Mouse (Mus musculus): ENCODE measurements around the gene Msh4.

The Msh4 gene

GRCm38 (mm10) chr3:153906136-153906871 lies at the start of gene Msh4:
TSS of gene Msh4 (minus strand) at chr3:153906138.
- no peak for DNase-seq (ENCODE audit: low read depth)

- DNase-seq (ENCODE audit: low read depth): no peak
These were observed 42.2 kb upstream of the Msh4 start for GRCm38 (mm10) chr3:153948176-153948575.

- no peak for DNase-seq (ENCODE audit: low read depth)
These were observed 41.3 kb upstream of the Msh4 start for GRCm38 (mm10) chr3:153947271-153947670.

DNA sequence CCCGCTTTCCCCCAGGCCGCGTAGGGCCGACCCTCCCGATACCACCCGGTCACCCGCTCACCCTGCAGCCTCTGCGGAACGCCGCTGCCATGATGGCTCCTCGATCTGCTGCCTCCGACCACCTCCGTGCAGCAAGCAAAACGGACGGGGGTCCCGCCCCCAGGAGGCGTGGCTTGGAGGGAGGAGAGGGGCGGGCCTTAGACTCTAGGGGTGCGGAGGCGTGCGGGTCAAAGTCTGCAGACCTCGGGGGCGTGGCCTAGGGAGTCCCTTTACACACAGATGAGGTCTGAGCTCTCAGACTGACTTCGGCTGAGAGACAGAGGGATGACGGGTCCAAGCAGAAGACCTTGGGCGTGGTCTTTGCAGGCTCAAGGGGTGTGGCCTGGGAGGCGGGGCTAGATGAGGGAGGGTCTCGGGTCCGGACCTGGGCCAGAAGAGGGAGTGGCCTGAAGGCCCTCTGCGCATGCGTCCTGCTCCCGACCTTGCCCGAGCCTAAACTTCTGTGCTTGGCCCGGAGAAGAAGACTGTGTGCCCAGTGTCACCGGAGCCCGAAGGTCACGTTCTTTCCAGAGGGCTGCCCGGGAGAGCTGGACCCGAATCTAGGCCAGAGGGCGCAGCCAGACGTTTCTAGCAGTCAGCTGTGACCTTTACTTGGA lies 38.5 kb upstream of the Msh4 start, which contains the start of gene Acadm:
TSS of gene Acadm (minus strand) at position 298 of the 656 bp plus-strand sequence.
- DNase-seq (ENCODE audit: low read depth): peak; percentile 96

- no peak for DNase-seq (ENCODE audit: low read depth)
These were observed 38.0 kb upstream of the Msh4 start for GRCm38 (mm10) chr3:153943901-153944334.

GRCm38 (mm10) chr3:153943003-153943640 lies 37.2 kb upstream of the Msh4 start:
- no peak for DNase-seq (ENCODE audit: low read depth)

DNA sequence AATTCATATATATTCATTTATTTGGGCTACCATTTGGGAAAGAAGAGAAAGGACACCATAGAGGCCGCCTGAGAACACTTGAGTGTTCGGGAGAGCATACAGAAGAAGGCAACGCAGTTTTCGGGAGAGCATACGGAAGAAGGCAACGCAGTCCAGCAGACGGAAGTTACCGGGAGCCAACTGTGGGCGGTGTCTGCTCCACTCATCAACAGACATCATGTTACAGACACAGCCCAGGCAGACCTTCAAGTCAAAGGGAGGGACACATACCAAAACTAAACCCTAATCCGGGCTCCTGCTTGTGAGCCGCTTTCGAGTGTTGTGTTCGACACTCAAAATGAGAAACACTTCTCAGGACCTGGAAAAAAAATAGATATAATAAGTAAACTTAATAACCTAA lies 35.7 kb upstream of the Msh4 start:
- DNase-seq (ENCODE audit: low read depth): no peak

DNA sequence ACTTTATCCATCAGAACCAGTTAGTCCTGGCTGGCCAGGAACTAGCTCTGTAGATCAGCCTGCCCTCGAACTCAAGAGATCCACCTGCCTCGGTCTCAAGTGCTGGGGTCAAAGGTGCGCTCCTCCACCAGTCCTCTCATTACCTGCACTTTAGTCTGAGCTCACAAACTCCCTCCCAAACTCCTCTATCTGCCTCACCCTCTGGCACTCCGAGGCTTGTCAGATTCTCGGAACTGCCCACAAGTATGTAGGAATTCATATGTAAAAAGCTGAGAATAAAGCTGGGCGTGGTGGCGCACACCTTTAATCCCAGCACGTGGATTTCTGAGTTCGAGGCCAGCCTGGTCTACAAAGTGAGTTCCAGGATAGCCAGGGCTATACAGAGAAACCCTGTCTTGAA lies 34.5 kb upstream of the Msh4 start:
- DNase-seq (ENCODE audit: low read depth): no peak

GRCm38 (mm10) chr3:153940021-153940420 lies 34.1 kb upstream of the Msh4 start:
- no peak for DNase-seq (ENCODE audit: low read depth)

GRCm38 (mm10) chr3:153937116-153937810 lies 31.3 kb upstream of the Msh4 start:
- DNase-seq (ENCODE audit: low read depth): no peak

DNA sequence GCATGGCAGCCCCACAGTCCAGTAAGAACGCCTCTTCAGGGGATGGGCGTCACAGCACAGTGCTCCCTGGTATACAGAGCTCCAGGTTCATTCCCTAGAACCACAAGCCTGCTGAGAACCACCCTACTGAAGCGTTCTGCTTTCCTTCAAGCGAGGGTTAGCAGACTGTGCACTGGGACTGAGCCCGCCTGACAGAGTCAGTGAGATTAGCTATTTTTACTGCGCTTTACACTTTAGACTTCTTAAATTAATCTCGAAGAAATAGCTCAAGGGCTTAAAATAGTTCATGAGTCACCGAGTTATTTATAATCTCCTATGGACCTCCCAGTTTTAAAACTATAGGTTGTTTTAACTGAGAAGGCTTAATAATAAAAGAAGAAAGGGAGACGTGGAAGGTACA lies 29.9 kb upstream of the Msh4 start:
- no peak for DNase-seq (ENCODE audit: low read depth)

GRCm38 (mm10) chr3:153932461-153932860 lies 26.5 kb upstream of the Msh4 start:
- DNase-seq (ENCODE audit: low read depth): no peak

GRCm38 (mm10) chr3:153929526-153929925 lies 23.6 kb upstream of the Msh4 start:
- peak; percentile 64 for DNase-seq (ENCODE audit: low read depth)

DNA sequence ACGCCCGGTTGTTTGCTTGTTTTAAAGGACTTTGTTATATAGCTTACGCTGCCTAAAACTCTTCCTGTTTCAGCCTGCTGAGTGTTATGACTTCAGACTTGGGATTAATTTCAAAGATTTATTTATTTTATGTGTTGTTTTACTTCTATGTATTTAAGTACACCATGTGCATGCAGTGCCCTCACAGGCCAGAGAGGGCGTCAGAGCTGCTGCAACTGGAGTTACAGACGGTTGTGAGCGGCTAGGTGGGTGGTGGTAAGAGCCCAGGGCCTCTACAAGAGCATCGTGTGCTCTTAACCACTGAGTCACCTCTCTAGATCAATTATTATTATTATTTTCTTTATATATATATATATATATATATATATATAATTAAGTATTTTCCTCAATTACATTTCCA lies 20.4 kb upstream of the Msh4 start:
- DNase-seq (ENCODE audit: low read depth): no peak

GRCm38 (mm10) chr3:153921147-153921910 lies 15.4 kb upstream of the Msh4 start:
- DNase-seq (ENCODE audit: low read depth): no peak

GRCm38 (mm10) chr3:153917200-153917599 lies 11.3 kb upstream of the Msh4 start:
- DNase-seq (ENCODE audit: low read depth): no peak

DNA sequence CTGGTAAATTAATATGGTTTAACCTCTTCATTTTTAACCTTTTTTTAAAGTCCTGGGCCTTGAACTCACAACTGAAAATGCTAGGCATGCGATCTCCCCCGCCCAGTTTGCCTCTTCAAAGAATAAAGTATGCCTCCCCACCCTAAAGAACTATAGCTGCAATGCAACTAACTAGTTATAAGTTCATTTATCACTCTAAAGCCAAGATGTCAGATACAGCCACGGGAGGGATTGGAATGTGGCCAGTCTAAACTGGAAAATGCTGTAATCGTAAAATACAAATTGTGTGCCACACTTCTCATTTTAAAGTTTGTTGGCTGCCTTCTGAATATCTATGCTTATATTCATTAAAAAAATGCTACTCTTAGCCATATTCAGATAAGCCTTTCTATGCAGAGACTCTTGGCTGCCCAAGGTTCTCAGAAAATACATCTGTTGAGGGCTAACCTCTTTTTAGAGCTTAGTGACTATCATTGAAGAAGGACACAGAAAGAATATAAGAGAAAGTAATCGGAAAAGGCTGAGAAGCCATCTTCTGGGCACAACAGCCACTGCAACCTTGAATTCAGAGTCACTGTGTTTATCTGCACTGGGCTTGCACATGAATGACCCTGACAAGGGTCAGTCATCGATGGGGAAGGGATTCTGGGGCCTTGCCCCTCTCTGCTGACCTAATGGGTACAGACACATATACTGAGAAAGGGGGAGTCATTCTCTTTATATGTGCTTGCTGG lies 7.7 kb upstream of the Msh4 start:
- no peak for DNase-seq (ENCODE audit: low read depth)

- DNase-seq (ENCODE audit: low read depth): peak; percentile 97
These were observed 6.9 kb upstream of the Msh4 start, which contains the start of gene Rabggtb for GRCm38 (mm10) chr3:153912546-153913509. TSS of gene Rabggtb (minus strand) at chr3:153913009.

DNA sequence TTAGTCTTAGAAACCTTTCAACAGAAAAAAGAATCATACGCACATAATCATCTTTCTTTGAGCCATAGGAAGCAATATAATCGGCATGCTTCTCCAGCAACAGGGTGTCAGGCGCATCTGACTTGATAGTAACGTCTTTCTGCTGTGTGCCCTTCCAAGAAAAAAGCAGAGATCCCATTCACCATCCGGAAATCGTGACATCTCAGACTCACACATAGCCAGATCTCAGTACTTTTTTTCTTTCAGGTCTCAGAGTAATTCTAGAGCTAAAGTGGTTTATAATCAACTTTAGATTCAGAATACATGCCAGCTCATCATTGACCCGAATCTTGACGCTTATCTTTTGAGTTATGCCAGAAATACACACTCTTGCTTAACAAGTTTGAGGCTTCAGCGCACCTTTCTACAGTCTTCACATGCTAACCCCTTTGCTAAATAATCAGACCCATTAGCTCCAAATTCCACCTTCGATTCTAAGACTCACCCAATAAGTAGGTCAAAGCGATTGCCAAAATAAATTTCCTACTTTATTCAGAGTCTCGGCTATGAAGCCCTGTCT lies 6.0 kb upstream of the Msh4 start:
- DNase-seq (ENCODE audit: low read depth): peak; percentile 25
